Mouse (Mus musculus) gastrocnemius, adult 8-10 months (tissue): ENCODE results near the gene A230050P20Rik. TPM values are rescaled to one million over a fixed set of nuclear protein-coding genes. Genes with fewer than 3 reads are reported as not detected.
A peak's percentile ranks its signal among the peaks of the same experiment; 100 is the strongest.
"Not testable (repeated sequence)": the region's sequence is repeated elsewhere in the genome, so short reads cannot be mapped to it uniquely, and the experiment has no call there.

ENCODE experiments used
- DNase-seq, 2 experiments: peaks; one replicate each; pipeline ENCODE4 v3.0.0; 2022; ENCODE audit warnings: low spot score in 2 of 2
- total RNA-seq, 4 experiments: library from RNA; stranded (reverse); gene quantifications; 2 replicates each; pipeline ENCODE4 v1.2.4; 2022

The A230050P20Rik gene
- 1 to 10 TPM in 3 of 4 experiments, under 1 TPM in 1; 0.53 to 2.7 (median 1.5) TPM for total RNA-seq

DNA sequence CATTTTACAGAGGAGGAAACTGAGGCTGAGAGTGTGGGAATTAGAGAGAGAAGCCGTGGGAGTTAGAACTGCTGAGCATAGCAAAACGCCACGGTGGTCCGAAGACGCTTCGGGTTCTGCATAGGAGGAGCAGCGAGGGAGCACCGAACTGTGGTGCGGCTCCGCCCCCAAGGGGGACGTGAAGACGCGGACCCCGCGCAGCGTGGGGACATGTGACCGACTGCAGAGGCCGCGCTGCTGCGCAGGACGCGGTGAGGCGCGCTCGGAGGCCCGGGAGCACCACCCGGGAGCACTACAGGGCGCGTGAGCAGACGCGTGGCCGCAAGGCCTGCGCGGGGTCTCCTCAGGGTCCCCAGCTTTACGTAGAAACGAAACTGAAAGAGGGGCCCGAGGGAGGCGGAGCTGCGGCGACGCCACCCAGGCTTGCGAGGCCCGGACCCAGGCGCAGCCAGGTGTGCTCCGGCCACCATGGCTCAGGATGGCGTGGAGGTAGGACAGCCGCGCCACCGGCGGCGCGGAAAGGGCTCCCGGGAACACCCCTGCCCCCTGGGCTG is at the start of gene A230050P20Rik:
TSS of gene A230050P20Rik (plus strand) at position 195 of the 554 bp plus-strand sequence.
- DNase-seq = no peak

DNA sequence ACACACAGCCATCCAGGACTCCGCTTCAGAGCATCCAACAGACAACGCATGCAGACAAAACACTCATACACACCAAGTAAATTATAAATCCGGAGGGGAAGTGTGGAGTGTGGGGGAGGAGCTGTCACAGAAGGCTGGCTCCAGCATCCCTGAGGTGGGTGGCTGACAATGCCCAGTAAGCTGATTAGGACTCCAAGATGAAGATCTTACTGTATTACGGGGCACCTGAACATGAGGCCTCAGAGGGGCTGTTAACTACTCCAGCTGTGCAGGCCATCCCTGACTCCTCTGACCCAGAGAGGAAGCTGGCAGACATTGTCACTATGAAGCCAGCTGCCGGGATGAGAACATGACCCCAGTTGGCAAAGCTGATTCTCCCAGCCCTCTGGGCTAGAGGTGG is 48.4 kb upstream of the A230050P20Rik start:
- DNase-seq = no peak

DNA sequence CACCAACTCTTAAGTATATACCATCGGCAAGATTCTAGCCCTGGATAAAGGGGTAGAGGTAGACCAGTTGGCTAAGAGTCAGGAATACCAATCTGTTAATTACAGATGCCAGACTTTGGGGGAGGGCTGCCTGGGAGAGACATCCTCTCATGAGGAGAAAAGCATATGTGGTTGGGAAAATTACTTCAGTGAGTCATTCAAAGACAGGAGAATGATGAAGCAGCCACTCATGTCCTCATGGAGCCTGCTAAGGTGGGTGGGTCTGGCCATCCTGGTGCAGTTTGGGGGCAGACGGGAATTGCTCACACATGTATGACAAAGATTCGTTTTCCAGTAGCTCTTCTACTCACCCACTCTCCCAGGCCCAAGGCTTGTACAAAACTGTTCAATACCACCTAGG is 45.6 kb upstream of the A230050P20Rik start:
- DNase-seq = no peak

DNA sequence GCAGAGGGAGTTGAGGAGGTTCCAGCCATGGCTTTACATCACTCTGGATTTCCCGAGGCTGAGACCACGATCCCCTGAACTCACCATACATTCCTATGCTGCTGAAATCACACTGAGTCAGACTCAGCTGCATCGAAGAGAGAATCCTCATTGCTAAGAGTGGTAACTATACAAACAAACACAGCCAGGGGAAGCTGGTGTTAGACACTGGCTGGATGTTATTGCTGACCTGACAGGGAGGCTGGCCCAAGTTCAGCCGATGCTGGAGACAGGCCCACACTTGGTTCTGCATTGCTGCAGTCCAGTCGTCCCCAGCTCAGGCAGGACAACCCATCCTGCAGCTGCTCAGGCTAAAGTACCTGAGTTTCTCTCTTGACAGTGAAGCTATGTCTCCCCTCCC is 42.7 kb upstream of the A230050P20Rik start:
- DNase-seq = no peak

DNA sequence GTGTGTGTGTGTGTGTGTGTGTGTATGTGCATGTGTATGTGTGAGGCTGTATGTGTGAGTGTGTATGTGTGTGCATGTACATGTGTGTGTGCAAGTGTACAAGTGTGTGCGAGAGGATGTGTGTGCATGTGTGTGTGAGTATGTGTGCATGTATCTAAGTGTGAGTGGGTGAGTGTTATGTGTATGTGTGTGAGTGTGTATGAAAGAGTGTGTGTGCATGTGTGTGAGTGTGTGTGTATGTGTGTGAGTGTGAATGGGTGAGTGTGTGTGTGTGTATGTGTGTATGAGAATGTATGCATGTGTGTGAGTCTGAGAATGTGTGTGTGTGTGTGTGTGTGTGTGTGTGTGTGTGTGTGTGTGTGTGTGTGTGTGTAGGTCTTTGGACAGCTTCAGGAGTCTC is 40.3 kb upstream of the A230050P20Rik start:
- DNase-seq = no peak

DNA sequence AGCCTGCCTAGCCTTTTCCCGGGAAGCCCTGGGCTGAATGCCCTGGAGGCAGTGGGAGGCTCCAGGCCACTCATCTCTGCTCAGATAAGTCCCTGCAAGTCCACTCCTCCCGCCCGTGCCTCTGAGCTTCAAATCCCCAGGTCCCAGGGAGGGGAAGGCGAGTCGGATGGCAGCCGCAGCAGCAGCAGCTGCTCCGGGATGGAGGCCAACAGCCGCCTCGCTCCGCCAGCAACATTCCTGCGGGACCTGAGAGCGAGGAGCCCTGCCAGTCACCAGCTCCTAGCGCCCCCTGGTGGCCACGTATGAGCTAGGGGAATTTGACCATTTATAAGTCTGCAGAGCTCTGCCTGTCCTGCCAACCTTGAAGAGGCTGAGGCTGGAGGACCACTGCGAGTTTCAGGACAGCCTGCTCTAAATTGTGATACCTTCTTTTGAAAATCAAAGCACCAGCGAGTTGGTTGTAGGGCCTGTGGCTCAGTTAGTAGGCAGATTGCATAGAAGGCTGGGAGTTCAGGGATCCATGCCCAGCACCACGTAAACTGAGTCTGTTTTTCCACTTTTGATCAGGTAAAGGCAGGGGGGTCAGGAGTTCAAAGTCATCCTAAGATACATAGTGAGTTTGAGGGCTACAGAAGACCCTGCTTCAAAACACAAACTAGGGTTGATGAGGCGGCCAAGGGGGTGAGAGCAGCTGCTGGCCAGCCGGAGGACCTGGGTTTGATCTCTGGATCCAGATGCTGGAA is 37.4 kb upstream of the A230050P20Rik start:
- peak; percentile 96 to 98 for DNase-seq

DNA sequence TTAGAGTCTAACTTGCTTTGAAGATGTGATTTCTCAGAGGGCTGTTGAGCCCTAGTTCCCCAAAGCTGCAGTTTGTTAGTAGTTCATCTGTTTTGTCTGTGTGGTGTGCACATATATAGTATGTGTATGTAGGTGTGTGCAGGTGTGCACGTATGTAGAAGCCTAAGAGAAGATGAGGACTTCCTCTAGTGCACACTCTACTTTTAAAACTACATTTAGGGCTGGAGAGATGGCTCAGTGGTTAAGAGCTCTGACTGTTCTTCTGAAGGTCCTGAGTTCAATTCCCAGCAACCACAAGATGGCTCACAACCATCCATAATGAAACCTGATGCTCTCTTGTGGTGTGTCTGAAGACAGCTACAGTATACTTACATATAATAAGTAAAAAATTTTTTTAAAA is 33.6 kb upstream of the A230050P20Rik start:
- DNase-seq = no peak

DNA sequence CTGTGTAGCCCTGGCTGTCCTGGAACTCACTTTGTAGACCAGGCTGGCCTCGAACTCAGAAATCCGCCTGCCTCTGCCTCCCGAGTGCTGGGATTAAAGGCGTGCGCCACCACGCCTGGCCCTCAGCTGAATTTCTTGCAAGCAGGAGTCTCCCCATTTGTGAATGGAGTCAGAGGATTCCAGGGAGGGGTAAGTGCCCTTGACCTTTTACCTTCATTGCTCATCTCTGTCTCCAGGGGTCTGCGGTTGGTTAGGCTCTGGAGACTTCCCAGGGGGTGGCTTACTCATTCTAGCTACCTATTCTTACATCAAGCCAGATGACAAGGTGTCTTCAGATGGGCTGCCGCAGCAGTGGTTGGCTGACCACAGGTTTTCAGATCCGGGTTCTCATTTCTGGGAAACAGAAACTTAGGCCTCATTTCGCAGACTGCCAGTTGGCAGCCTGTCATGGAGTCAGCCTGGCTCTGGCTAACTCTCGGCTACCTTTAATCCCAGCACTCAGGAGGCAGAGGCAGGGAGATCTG is 32.9 kb upstream of the A230050P20Rik start:
- not testable (repeated sequence) for DNase-seq

DNA sequence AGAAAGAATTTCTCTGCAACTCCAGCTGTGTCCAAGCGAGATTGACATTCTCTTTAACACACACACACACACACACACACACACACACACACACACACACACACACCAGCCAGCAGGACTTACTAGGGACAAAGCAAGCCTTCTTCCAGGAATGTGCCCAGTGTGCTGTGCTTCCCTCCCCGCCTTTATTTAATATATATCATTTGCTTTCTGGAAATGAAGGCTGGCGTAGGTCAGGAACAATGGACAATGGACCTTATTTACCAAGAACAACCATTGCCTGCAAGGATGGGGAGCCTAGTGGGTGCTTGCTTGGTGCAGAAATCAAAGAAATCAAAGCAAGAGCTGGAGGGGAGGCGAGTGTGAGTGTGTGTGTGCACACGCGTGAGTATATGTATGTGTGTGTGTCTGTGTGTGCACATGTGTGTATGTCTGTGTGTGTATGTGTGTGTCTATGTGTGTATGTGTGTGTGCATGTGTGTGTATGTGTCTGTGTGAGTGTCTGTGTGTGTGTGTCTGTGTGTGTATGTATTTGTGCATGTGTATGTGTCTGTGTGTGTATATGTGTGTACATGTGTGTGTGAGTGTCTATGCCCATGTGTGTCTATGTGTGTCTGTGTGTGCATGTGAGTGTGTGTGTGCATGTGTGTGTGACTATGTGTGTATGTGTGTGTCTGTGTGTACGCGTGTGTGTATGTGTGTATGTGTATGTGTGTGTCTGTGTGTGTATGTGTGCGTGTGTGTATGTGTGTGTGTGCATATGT is 31.1 kb upstream of the A230050P20Rik start:
- no peak for DNase-seq

DNA sequence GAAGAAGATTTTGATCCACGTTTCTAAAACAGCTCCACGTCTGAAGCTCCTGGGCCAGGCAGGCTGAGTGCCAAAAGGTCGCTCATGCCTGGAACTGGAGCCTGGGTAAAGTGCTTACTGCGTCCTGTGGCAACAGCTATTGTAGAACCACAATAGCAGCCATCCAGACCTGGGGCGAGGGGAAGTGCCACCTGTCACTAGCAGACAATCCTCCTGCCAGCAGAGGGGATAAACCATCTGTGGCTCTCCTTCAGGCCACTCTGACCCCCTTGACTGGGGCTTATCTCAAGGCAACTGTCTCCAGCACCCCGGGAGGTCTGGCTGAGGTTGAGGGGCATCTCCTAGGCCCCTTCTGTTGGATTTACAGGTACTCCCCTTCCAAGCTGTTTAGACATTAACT is 29.5 kb upstream of the A230050P20Rik start:
- no peak for DNase-seq

DNA sequence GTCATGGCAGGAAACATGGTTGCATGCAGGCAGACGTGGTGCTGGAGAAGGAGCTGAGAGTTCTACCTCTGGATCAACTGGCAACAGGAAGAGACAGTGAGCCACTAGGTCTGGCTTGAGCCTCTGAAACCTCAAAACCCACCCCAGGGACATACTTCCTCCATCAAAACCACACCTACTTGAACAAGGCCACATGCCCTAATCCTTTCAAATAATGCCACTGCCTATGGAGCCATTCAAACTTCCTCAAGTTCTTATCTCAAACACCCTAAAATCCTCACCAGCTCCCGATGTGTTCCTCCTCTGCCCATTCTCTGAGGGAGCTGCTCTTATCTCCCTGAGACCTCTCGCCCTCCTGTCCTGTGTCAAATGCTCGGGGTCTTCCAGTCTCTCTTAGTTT is 26.2 kb upstream of the A230050P20Rik start:
- no peak for DNase-seq

DNA sequence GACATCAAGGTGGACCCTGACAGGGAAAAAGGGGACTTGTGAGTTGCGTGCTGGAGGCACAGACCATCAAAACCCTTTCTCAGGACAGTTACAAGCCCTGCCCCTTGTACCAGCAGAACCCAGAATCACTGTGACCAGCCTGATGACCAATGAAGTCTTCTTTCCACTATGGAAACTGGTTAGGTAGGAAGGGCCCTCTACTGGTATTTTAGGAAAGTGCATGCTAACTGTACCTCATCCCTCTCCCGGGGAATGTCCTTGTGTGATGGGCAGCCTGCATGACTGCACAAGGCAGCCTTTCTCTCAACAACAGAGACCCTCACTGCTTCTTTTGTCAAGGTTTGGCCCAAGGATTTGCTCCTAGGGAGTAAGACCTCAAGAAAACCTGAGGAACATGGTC is 25.8 kb upstream of the A230050P20Rik start:
- DNase-seq = no peak

DNA sequence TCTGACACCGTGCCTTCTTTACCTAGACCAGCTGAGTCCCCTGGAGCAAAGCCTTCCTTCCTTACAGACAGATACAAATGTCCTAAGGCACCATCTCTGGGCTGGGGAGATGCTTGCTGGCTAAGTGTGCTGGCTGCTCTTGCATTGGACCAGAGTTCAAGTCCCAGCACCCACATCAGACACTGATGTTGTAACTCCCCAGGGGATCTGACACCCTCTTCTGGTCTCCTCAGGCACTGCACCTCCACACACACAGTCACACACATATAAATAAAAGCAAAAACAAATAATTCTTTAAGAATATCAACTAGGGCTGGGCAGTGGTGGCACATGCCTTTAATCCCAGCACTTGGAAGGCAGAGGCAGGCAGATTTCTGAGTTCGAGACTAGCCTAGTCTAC is 18.3 kb upstream of the A230050P20Rik start:
- DNase-seq = no peak

DNA sequence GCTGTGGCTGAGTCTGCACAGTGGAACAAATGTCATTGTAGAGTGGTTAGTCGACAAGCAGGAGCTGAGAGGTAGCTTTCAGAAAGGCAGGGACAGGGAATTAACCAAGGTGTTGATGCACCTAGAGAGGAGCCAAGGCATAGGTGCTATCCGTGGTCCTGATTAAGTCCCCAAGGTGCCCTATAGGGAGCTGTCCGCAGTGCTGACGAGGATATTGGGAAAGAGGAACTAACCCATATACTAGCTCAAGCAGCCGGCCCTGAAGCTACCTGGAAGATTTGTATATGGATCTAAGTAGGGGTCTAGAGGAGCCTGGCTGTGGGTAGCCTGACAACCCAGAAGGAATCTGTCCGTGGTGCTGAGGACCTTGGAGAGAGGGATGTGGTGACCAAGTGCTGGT is 11.3 kb upstream of the A230050P20Rik start:
- DNase-seq = no peak

DNA sequence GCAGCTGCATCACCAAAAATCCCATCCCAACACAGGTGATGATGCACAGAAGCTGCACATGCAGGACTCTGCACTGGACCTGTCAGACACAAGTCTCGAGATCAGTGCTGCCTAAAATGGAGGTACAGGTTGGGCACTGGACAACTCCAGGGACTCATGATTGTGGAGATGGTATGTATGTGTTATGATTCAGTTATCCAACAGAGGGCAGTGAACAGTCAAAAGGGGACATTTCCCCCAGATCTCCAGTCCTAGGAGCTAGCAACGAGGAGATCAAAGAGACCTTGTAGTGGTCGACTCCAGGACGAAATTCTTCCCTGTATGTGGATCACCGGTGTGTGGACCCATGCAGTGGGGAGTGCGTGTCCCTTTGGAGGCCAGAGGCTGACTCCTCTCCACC is 8.5 kb upstream of the A230050P20Rik start:
- no peak for DNase-seq

DNA sequence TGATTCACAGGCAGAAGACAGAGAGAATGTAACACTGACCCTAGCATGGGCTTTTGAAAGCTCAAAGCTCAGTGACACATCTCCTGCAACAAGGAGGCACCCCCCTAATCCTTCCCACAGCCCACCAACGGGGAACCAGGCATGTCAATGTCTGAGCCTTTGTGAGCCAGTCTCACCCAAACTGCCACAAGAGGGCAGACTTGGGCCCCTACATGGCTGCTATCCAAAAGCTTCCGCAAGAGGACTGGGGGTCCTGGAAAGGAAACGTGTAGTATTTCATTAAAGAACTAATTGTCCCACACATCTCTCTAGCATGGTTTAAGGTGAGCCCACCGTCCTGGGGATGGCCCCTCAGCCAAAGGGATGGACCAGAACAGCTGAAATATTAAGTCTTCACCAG is 6.6 kb upstream of the A230050P20Rik start:
- no peak for DNase-seq

DNA sequence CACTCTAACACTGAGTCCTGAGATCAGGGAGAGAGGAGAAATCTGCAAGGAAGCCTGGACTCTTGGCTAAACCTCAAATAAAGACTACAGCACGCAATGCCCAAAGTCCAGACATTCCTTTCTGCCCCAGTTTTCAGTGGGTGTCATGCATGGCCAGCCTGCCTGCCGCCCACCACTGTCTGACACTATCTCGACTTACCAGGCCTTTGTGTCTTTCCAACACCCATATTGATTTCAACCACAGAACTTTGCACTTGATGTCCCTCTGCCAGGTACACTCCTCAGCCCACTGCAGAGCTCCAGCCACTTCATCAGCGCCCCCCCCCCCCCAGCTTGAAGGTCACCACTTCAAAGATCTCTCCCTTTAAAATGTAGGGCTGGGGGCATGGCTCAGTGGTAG is 6.2 kb upstream of the A230050P20Rik start:
- DNase-seq = no peak

DNA sequence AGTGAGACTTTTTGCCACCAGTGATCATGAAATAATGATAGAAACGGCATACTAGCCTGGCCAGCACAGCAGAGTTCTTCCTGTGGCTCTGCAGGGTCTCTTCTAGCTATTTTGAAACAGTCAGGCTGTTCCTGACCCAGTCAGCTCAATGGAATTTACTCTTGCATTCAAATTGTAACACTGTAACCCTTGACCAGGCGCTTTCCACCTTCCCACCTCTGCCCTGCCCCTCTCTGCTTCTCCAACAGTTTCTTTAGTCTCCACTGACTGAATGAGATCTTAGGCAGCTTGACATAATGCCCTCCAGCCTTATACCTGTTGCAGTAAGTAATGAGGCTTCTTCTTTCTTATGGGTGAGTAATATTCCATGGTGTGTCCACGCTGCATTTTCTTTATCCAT is 1.6 kb upstream of the A230050P20Rik start:
- DNase-seq = no peak

DNA sequence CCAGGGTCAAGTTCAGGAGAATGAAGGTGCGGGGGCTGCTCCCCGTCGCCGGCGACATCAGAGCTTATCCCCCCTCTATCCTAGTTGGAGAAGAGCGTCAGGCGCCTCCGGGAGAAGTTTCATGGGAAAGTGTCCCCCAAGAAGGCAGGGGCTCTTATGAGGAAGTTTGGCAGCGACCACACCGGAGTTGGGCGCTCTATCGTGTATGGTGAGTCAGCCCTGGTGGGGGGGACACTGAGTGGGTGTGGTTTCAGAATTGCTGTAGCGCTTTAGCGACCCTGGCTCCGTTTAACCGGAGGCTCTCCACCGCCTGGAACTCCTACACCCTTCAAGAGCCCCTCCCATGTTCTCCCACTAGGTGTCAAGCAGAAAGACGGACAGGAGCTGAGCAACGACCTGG is 804 bp downstream of the A230050P20Rik start:
- DNase-seq = no peak

DNA sequence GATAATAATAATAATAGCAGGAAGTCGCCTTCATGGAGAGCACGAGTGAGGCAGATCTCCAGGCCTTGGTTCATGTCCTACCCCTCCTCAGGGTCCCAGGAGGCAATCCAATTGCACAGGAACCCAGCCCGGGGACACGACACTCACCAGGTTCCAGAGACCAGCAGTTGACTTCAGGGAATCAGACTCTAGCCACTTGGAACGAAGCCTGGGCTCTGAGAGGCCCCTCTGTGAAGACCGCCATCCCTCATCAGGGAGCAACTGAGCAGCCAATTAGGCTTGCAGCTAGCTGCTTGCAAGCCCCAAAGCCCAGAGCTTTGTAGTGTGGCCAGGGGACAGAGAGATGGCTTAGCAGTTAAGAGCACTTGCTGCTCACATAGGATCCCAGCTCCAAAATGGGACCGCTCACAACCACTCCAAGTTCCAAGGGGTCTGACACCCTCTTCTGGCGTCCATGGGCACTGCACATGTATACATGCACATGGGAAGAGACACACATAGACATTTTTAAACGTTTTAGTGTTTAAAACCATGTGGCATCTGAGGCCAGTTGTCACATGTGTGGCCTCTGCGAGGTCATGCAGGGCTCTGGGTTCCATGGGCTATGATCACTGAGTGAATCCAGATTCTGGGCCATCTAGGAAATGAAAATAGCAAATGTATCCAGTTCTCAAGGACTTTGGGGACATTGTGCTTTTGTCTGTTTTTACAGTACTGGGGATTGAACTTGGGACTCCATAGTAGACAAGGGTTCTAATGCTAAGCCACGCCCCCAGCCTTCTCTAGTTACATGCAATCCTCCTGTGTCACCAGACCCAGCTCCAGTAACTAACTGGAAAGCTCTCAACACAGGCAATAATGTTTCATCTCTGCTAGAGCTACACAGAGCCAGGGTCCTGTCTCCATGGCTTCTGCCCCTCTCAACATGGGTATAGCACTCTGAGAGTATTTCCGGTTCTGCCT is 2.0 kb downstream of the A230050P20Rik start:
- no peak for DNase-seq

DNA sequence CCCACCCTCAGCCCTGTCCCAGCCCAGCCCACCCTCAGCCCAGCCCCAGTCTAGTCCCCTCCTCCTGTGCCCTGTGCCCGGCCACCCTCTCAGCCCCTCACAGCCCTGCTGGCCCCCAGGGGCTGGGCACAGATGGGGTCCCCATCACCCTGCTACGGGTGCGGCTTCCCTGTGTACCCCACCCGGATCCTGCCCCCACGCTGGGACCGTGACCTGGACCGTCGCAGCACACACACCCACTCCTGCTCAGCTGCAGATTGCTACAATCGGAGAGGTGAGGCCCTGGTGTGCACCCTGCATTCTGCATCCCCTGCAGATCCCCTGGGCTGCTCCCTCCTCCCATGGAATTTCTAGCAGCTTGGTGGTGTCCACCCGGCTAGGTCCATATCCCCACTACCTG is 4.5 kb downstream of the A230050P20Rik start:
- no peak for DNase-seq
